Mouse (Mus musculus) testis, adult 2 months (tissue): ENCODE data around the gene Nup153.

Source experiments
- CTCF ChIP-seq: fragments of 200-500 bp; IDR thresholded peaks from 2 replicates; pipeline ENCODE4 v1.5.1; 2012; ENCODE audit warnings: low read depth, mild to moderate bottlenecking, inconsistent platforms, low read length, moderate library complexity; ENCODE audit not compliant: control insufficient read depth, insufficient read depth, insufficient replicate concordance
- POLR2A ChIP-seq: fragments of 200-500 bp; IDR thresholded peaks from 2 replicates; pipeline ENCODE4 v1.6.1; 2012; ENCODE audit warnings: low read depth, mild to moderate bottlenecking, inconsistent platforms, low read length, moderate library complexity; ENCODE audit not compliant: control insufficient read depth

- TF ChIP-seq CTCF (no peak), POLR2A (no peak)
Measured at GRCm38 (mm10) chr13:46726288-46727037, 1.3 kb downstream of the Nup153 start.
